ENCODE assay signal across 18 mouse cellular contexts in genomic region chr17:46070046-46070445, GRCm38 (mm10). TPM values are rescaled to one million over a fixed set of nuclear protein-coding genes. Genes with fewer than 3 reads are reported as not detected.
A peak's percentile ranks its signal among the peaks of the same experiment; 100 is the strongest.
DNase-seq lines count a peak whose midpoint lies in the region; ATAC-seq and TF ChIP-seq lines count a peak whose summit lies in the region.
"Had no signal": no experiment of that assay in that cellular context is flagged by ENCODE, and none has a peak within 500 bp of the region (broad histone marks: within the 10 kb centered on the region; RNA-seq: fewer than 3 reads in every experiment).

No protein-coding gene starts in this region.

- H3K9ac ChIP-seq in midbrain, postnatal 0 days (replicated peaks; ENCODE audit: low read length, poor library complexity, severe bottlenecking), result no peak overlapping the region
- H3K9ac ChIP-seq in midbrain, embryonic 16.5 days (ENCODE audit: low read depth, low read length), result no peak overlapping the region
- H3K9ac ChIP-seq: forebrain, embryonic 12.5 days; hindbrain, embryonic 15.5 days had no signal

- no peaks in the 10 kb centered on the region for H3K9me3 ChIP-seq in midbrain, postnatal 0 days (ENCODE audit: low read length)
- H3K9me3 ChIP-seq in midbrain, embryonic 16.5 days (replicated peaks; ENCODE audit: control insufficient read depth, low read length, poor library complexity, severe bottlenecking), result no peaks in the 10 kb centered on the region
- no peaks in the 10 kb centered on the region for H3K9me3 ChIP-seq in embryonic facial prominence, embryonic 10.5 days
- H3K9me3 ChIP-seq: forebrain, embryonic 12.5 days; hindbrain, embryonic 15.5 days had no signal

- H3K36me3 ChIP-seq in midbrain, postnatal 0 days (ENCODE audit: insufficient read depth, low read length), result no peaks in the 10 kb centered on the region
- H3K36me3 ChIP-seq in midbrain, embryonic 16.5 days (ENCODE audit: control insufficient read depth, insufficient read depth, low read length), result no peaks in the 10 kb centered on the region
- no peaks in the 10 kb centered on the region for H3K36me3 ChIP-seq in embryonic facial prominence, embryonic 10.5 days (replicated peaks)
- H3K36me3 ChIP-seq: forebrain, embryonic 12.5 days; hindbrain, embryonic 15.5 days had no signal

- H3K4me2 ChIP-seq in midbrain, postnatal 0 days (ENCODE audit: low read depth, low read length, poor library complexity, severe bottlenecking), result no peak overlapping the region
- no peak overlapping the region for H3K4me2 ChIP-seq in midbrain, embryonic 16.5 days (ENCODE audit: low read length)
- H3K4me2 ChIP-seq: forebrain, embryonic 12.5 days; hindbrain, embryonic 15.5 days had no signal

- 65% methylated on average over 9 of the region's 9 CpGs for WGBS in midbrain, postnatal 0 days
- WGBS in midbrain, embryonic 16.5 days, result 60% methylated on average over 9 of the region's 9 CpGs
- 67% methylated on average over 9 of the region's 9 CpGs for WGBS in embryonic facial prominence, embryonic 10.5 days

- H3K4me1 ChIP-seq in midbrain, postnatal 0 days (ENCODE audit: insufficient read depth, low read length), result no peaks in the 10 kb centered on the region
- no peaks in the 10 kb centered on the region for H3K4me1 ChIP-seq in midbrain, embryonic 16.5 days (ENCODE audit: control insufficient read depth, insufficient read depth, low read length)
- peaks cover 31% of the 10 kb centered on the region for H3K4me1 ChIP-seq in embryonic facial prominence, embryonic 10.5 days

- no peak overlapping the region for H3K4me3 ChIP-seq in midbrain, postnatal 0 days (ENCODE audit: low read depth, low read length)
- no peak overlapping the region for H3K4me3 ChIP-seq in midbrain, embryonic 16.5 days (ENCODE audit: low read depth, low read length)
- H3K4me3 ChIP-seq in embryonic facial prominence, embryonic 10.5 days, result no peak overlapping the region
- H3K4me3 ChIP-seq: forebrain, embryonic 12.5 days; hindbrain, embryonic 15.5 days had no signal

- no peak for ATAC-seq in midbrain, postnatal 0 days (ENCODE audit: low FRiP score)
- ATAC-seq in midbrain, embryonic 16.5 days, result no peak
- no peak for ATAC-seq in erythroblast, adult 5-6 weeks (replicated peaks; ENCODE audit: low FRiP score, poor library complexity, severe bottlenecking)

- peak; percentile 37 to 89 for DNase-seq in adrenal gland, adult (ENCODE audit: inconsistent age in 2 of 2, low spot score in 1 of 2)
- no peak for DNase-seq in adrenal gland, postnatal 4 days (ENCODE audit: low spot score in 2 of 2)
- DNase-seq in midbrain, postnatal 0 days (ENCODE audit: low spot score), result peak; percentile 10
- peak; percentile 27 for DNase-seq in Muller cell, postnatal 12 days (ENCODE audit: inconsistent ontology term)
- DNase-seq in adrenal gland, postnatal 36 days, result peak; percentile 70 to 81
- no peak for DNase-seq in embryonic facial prominence, embryonic 10.5 days (ENCODE audit: low spot score)
- DNase-seq: embryo, embryonic 11 days; gastrocnemius, postnatal 25 days; kidney, adult 2 months; kidney, postnatal 4 days; midbrain, embryonic 14.5 days; right cerebral cortex, postnatal 14 days; thymus, postnatal 14 days had no signal

- no peaks in the 10 kb centered on the region for H3K27me3 ChIP-seq in midbrain, postnatal 0 days (ENCODE audit: insufficient read depth, low read length)
- H3K27me3 ChIP-seq in midbrain, embryonic 16.5 days (ENCODE audit: control insufficient read depth, insufficient read depth, low read depth, low read length), result no peaks in the 10 kb centered on the region
- 0 out of 2 replicates have a peak, but pooled peaks cover 3% of the 10 kb centered on the region for H3K27me3 ChIP-seq in embryonic facial prominence, embryonic 10.5 days (replicated peaks; ENCODE audit: low read depth, poor library complexity, severe bottlenecking)
- H3K27me3 ChIP-seq: forebrain, embryonic 12.5 days; hindbrain, embryonic 15.5 days had no signal

- no peak for TF ChIP-seq CTCF in midbrain, postnatal 0 days (IDR thresholded peaks at IDR 0.05)

- H3K27ac ChIP-seq in midbrain, postnatal 0 days (ENCODE audit: low read depth, low read length), result no peak overlapping the region
- no peak overlapping the region for H3K27ac ChIP-seq in midbrain, embryonic 16.5 days (ENCODE audit: low read length)
- H3K27ac ChIP-seq in embryonic facial prominence, embryonic 10.5 days (replicated peaks), result no peak overlapping the region
- H3K27ac ChIP-seq: forebrain, embryonic 12.5 days; hindbrain, embryonic 15.5 days; macrophage had no signal

RNA-seq across cellular contexts. Expression of gene Vegfa, which starts 37.9 kb away (rescaled TPM):
- total RNA-seq in adrenal gland, postnatal 4 days (2021), result 100 to 1,000 TPM; 242 to 257 TPM
- total RNA-seq in midbrain, postnatal 0 days (2014; rRNA removed), result 78.6 and 105 TPM in 2 replicates
- polyA plus RNA-seq in midbrain, postnatal 0 days (2015; fragmentation: Nextera tagmentation; extraction: Ambion mirVana), result 2.3 and 3.0 TPM in 2 replicates
- 3.4 and 4.7 TPM in 2 replicates for polyA plus RNA-seq in midbrain, embryonic 16.5 days (2015; fragmentation: Nextera tagmentation; extraction: Ambion mirVana)
- total RNA-seq in adrenal gland, postnatal 36 days (2021), result 100 to 1,000 TPM; 330 to 830 TPM
- 8.8 and 14.8 TPM in 2 replicates for total RNA-seq in erythroblast, adult 5-6 weeks (2015; ENCODE audit: low replicate concordance)
- 5.7 and 11.3 TPM in 2 replicates for total RNA-seq in erythroblast, adult 5-6 weeks (2017; ENCODE audit: low replicate concordance)
- 2.1 and 2.3 TPM in 2 replicates for polyA plus RNA-seq in embryonic facial prominence, embryonic 10.5 days (2016; fragmentation: Nextera tagmentation; extraction: Ambion mirVana)

RNA-seq across cellular contexts. Expression of gene Mrps18a, which starts 40.7 kb away (rescaled TPM):
- total RNA-seq in adrenal gland, postnatal 4 days (2021), result 100 to 1,000 TPM in 1 of 2 experiments, 10 to 100 TPM in 1; 94.1 to 101 TPM
- total RNA-seq in midbrain, postnatal 0 days (2014; rRNA removed), result 63.7 and 84.4 TPM in 2 replicates
- polyA plus RNA-seq in midbrain, postnatal 0 days (2015; fragmentation: Nextera tagmentation; extraction: Ambion mirVana), result 173 and 175 TPM in 2 replicates
- 156 and 158 TPM in 2 replicates for polyA plus RNA-seq in midbrain, embryonic 16.5 days (2015; fragmentation: Nextera tagmentation; extraction: Ambion mirVana)
- 100 to 1,000 TPM in 1 of 2 experiments, 10 to 100 TPM in 1; 99.1 to 106 TPM for total RNA-seq in adrenal gland, postnatal 36 days (2021)
- total RNA-seq in erythroblast, adult 5-6 weeks (2015; ENCODE audit: low replicate concordance), result 8.6 and 20.9 TPM in 2 replicates
- total RNA-seq in erythroblast, adult 5-6 weeks (2017; ENCODE audit: low replicate concordance), result 3.6 and 21.0 TPM in 2 replicates
- 152 and 154 TPM in 2 replicates for polyA plus RNA-seq in embryonic facial prominence, embryonic 10.5 days (2016; fragmentation: Nextera tagmentation; extraction: Ambion mirVana)

Comparison
In these comparisons a context has a peak if more than half of its experiments do, and no peak if none do; other contexts are left out.
1. DNase-seq: peak in adrenal gland, adult (2 of 2), midbrain, postnatal 0 days (single experiment), Muller cell, postnatal 12 days (single experiment) and adrenal gland, postnatal 36 days (2 of 2); none in adrenal gland, postnatal 4 days (0 of 2) and embryonic facial prominence, embryonic 10.5 days (single experiment).